Mouse (Mus musculus) stomach, postnatal 0 days (tissue): Measurements from ENCODE around the gene Top2a.

Source experiments
- CTCF ChIP-seq: IDR thresholded peaks from 2 replicates; pipeline ENCODE4 v1.5.1; 2016; ENCODE audit warnings: antibody characterized with exemption, low read depth, mild to moderate bottlenecking, moderate library complexity
- EP300 ChIP-seq: optimal IDR thresholded peaks from 2 replicates; pipeline ENCODE3; 2016; ENCODE audit warnings: antibody characterized with exemption

DNA sequence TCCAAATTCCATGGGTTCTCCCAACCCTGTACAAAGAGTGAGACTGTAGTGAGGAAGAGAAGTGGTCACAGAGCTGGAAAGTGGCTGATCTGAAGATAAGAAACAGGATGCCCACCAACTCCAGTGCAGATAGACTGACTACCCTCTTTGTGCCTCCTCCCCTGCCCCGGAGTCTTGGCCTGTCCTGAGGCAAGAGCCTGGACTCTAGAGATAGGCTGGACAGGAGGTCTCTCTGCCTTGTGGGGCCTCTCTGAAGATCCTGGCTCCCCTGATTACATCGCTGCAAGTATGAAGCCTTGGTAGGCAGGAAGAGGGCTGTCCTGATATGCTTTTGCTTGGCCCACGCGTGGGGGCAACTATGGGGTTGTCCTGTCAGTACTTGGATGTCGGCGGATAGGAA, 12.3 kb upstream of the Top2a start:
- TF ChIP-seq CTCF (no peak), EP300 (no peak)
